Mouse (Mus musculus) midbrain, embryonic 14.5 days (tissue): Measurements from ENCODE around the gene Efs. TPM values are rescaled to one million over a fixed set of nuclear protein-coding genes. Genes with fewer than 3 reads are reported as not detected.
"Not testable (repeated sequence)": the region's sequence is repeated elsewhere in the genome, so short reads cannot be mapped to it uniquely, and the experiment has no call there.

Experiments
- ATAC-seq: fragments of 200-750 bp; cut with Nextera tagmentation; 2 replicates; pipeline ENCODE4 v1.8.0; 2017; ENCODE audit warnings: moderate number of reproducible peaks, moderate library complexity; ENCODE audit not compliant: low FRiP score, low TSS enrichment
- DNase-seq: peaks from one replicate; pipeline ENCODE4 v3.0.0-alpha.2; 2015
- H3K27ac ChIP-seq: fragments of 300-500 bp; sonication (generic); replicated peaks from 2 replicates; pipeline ENCODE4 v1.5.1; 2014; ENCODE audit warnings: mild to moderate bottlenecking, low read depth, low read length, moderate library complexity
- H3K27me3 ChIP-seq: fragments of 300-500 bp; sonication (generic); 2 replicates; pipeline ENCODE4 v1.6.1; 2014; ENCODE audit warnings: low read length, control low read depth, mixed read lengths; ENCODE audit not compliant: control insufficient read depth, insufficient read depth
- H3K36me3 ChIP-seq: fragments of 300-500 bp; sonication (generic); 2 replicates; pipeline ENCODE4 v1.6.1; 2014; ENCODE audit warnings: low read length, control low read depth; ENCODE audit not compliant: control insufficient read depth, insufficient read depth
- H3K4me1 ChIP-seq: fragments of 300-500 bp; sonication (generic); 2 replicates; pipeline ENCODE4 v1.6.1; 2014; ENCODE audit warnings: mild to moderate bottlenecking, antibody characterized with exemption, low read length, control low read depth; ENCODE audit not compliant: control insufficient read depth, insufficient read depth
- H3K4me2 ChIP-seq: fragments of 300-500 bp; sonication (generic); 2 replicates; pipeline ENCODE4 v1.6.1; 2014; ENCODE audit warnings: mild to moderate bottlenecking, low read length, moderate library complexity
- H3K4me3 ChIP-seq: fragments of 300-500 bp; sonication (generic); replicated peaks from 2 replicates; pipeline ENCODE4 v1.5.1; 2014; ENCODE audit warnings: low read depth, low read length
- H3K9ac ChIP-seq: fragments of 300-500 bp; sonication (generic); replicated peaks from 2 replicates; pipeline ENCODE4 v1.6.1; 2014; ENCODE audit warnings: mild to moderate bottlenecking, low read length, moderate library complexity
- H3K9me3 ChIP-seq: fragments of 300-500 bp; sonication (generic); 2 replicates; pipeline ENCODE4 v1.6.1; 2016; ENCODE audit warnings: low read length, control low read depth, mixed read lengths; ENCODE audit not compliant: control insufficient read depth
- WGBS: fragments of 180-500 bp; shearing (Covaris S2); extraction: QIAGEN DNeasy Blood & Tissue Kit; methylation state at CpG from one replicate; pipeline ENCODE4 v1.1.7; 2014; 5-methylcytosine and 5-hydroxymethylcytosine counted together
- polyA plus RNA-seq: library from polyadenylated mRNA; unstranded; fragments of >200 nt; fragmentation: Nextera tagmentation; extraction: Ambion mirVana; gene quantifications from 2 replicates; pipeline ENCODE4 v1.2.1, GENCODE M21; 2014

The Efs gene
- polyA plus RNA-seq, 1 experiment from 2014 or later: 18.3 TPM

- 87% methylated on average over 3 of the region's 3 CpGs for WGBS
- no peak overlapping the region for H3K9ac ChIP-seq
These were observed 28.5 kb upstream of the Efs start for GRCm38 (mm10) chr14:54954474-54954873.

GRCm38 (mm10) chr14:54953664-54954206, 27.8 kb upstream of the Efs start:
- Histone ChIP-seq H3K27me3 (no peaks in the 10 kb centered on the region), H3K4me2 (no peak overlapping the region), H3K4me3 (no peak overlapping the region), H3K9me3 (no peaks in the 10 kb centered on the region), H3K36me3 (no peaks in the 10 kb centered on the region), H3K4me1 (no peaks in the 10 kb centered on the region), H3K9ac (no peak overlapping the region), H3K27ac (no peak overlapping the region)
- no peak for ATAC-seq
- 94% methylated on average over 8 of the region's 8 CpGs for WGBS
- no peak for DNase-seq

More at GRCm38 (mm10) chr14:54954474-54954873, 28.5 kb upstream of the Efs start:
- Histone ChIP-seq H3K4me2 (no peak overlapping the region), H3K27me3 (no peaks in the 10 kb centered on the region), H3K27ac (no peak overlapping the region), H3K36me3 (no peaks in the 10 kb centered on the region), H3K4me3 (no peak overlapping the region), H3K4me1 (no peaks in the 10 kb centered on the region), H3K9me3 (no peaks in the 10 kb centered on the region)
- DNase-seq: no peak
- ATAC-seq: no peak

GRCm38 (mm10) chr14:54951587-54951986, 25.7 kb upstream of the Efs start:
- 81% methylated on average over 6 of the region's 6 CpGs for WGBS
- H3K27ac ChIP-seq: no peak overlapping the region
- H3K4me3 ChIP-seq: no peak overlapping the region
- no peak for DNase-seq
- no peaks in the 10 kb centered on the region for H3K27me3 ChIP-seq
- no peak for ATAC-seq
- no peaks in the 10 kb centered on the region for H3K4me1 ChIP-seq
- no peak overlapping the region for H3K4me2 ChIP-seq
- H3K9ac ChIP-seq: no peak overlapping the region
- H3K9me3 ChIP-seq: no peaks in the 10 kb centered on the region
- no peaks in the 10 kb centered on the region for H3K36me3 ChIP-seq

- Histone ChIP-seq H3K4me2 (no peak overlapping the region), H3K36me3 (no peaks in the 10 kb centered on the region), H3K9me3 (no peaks in the 10 kb centered on the region), H3K27me3 (no peaks in the 10 kb centered on the region), H3K4me3 (no peak overlapping the region), H3K27ac (no peak overlapping the region), H3K4me1 (no peaks in the 10 kb centered on the region), H3K9ac (no peak overlapping the region)
- ATAC-seq: no peak
- 65% methylated on average over 12 of the region's 12 CpGs for WGBS
- DNase-seq: no peak
These were observed 24.6 kb upstream of the Efs start for GRCm38 (mm10) chr14:54950493-54950892.

- ATAC-seq (no peak), DNase-seq (no peak)
- Histone ChIP-seq H3K27ac (no peak overlapping the region), H3K4me2 (no peak overlapping the region), H3K27me3 (no peaks in the 10 kb centered on the region), H3K4me3 (no peak overlapping the region), H3K9me3 (no peaks in the 10 kb centered on the region), H3K4me1 (no peaks in the 10 kb centered on the region), H3K9ac (no peak overlapping the region), H3K36me3 (no peaks in the 10 kb centered on the region)
- WGBS: 93% methylated on average over 9 of the region's 9 CpGs
These were observed 22.9 kb upstream of the Efs start for GRCm38 (mm10) chr14:54948781-54949180.

- not testable (repeated sequence) for H3K27me3 ChIP-seq, H3K4me2 ChIP-seq, H3K27ac ChIP-seq, H3K36me3 ChIP-seq, H3K9me3 ChIP-seq, H3K4me3 ChIP-seq, H3K9ac ChIP-seq, DNase-seq, ATAC-seq, H3K4me1 ChIP-seq
- WGBS: 90% methylated on average over 9 of the region's 11 CpGs
These were observed 21.1 kb upstream of the Efs start for GRCm38 (mm10) chr14:54947008-54947407.

GRCm38 (mm10) chr14:54945975-54946704, 20.2 kb upstream of the Efs start:
- Histone ChIP-seq H3K27ac (no peak overlapping the region), H3K9me3 (no peaks in the 10 kb centered on the region), H3K9ac (no peak overlapping the region), H3K36me3 (no peaks in the 10 kb centered on the region), H3K4me2 (no peak overlapping the region), H3K27me3 (no peaks in the 10 kb centered on the region), H3K4me3 (no peak overlapping the region), H3K4me1 (no peaks in the 10 kb centered on the region)
- WGBS: 83% methylated on average over 19 of the region's 19 CpGs
- no peak for DNase-seq
- no peak for ATAC-seq

GRCm38 (mm10) chr14:54944939-54945338, 19.0 kb upstream of the Efs start:
- Histone ChIP-seq H3K27ac (no peak overlapping the region), H3K36me3 (no peaks in the 10 kb centered on the region), H3K4me2 (no peak overlapping the region), H3K4me1 (no peaks in the 10 kb centered on the region), H3K27me3 (no peaks in the 10 kb centered on the region), H3K4me3 (no peak overlapping the region), H3K9me3 (no peaks in the 10 kb centered on the region), H3K9ac (no peak overlapping the region)
- ATAC-seq (no peak), DNase-seq (no peak)
- 71% methylated on average over 2 of the region's 2 CpGs for WGBS

- no peak for DNase-seq
- 95% methylated on average over 7 of the region's 7 CpGs for WGBS
These were observed 18.0 kb upstream of the Efs start for GRCm38 (mm10) chr14:54943971-54944370.

More at GRCm38 (mm10) chr14:54943971-54944370, 18.0 kb upstream of the Efs start:
- H3K36me3 ChIP-seq: no peaks in the 10 kb centered on the region
- H3K4me1 ChIP-seq: no peaks in the 10 kb centered on the region
- no peaks in the 10 kb centered on the region for H3K27me3 ChIP-seq
- H3K27ac ChIP-seq: no peak overlapping the region
- no peaks in the 10 kb centered on the region for H3K9me3 ChIP-seq
- H3K4me2 ChIP-seq: no peak overlapping the region
- ATAC-seq: no peak
- H3K9ac ChIP-seq: no peak overlapping the region
- H3K4me3 ChIP-seq: no peak overlapping the region
